Mouse (Mus musculus) MEL (cell line): ENCODE results near the gene Agbl5. TPM values are rescaled to one million over a fixed set of nuclear protein-coding genes. Genes with fewer than 3 reads are reported as not detected.

ENCODE experiments used
- DNase-seq: peaks from one replicate; pipeline ENCODE4 v3.0.0; 2011; ENCODE audit warnings: low read depth, low spot score
- H3K27ac ChIP-seq: 2 replicates; pipeline ENCODE4 v1.5.1; 2012; ENCODE audit warnings: low read depth, mild to moderate bottlenecking, control low read depth, low read length, moderate library complexity; ENCODE audit not compliant: control insufficient read depth
- H3K27me3 ChIP-seq, 2 experiments: fragments of 150-350 bp in 1 of 2; sonication (generic) in 1 of 2; 2 replicates each; pipeline ENCODE4 v1.6.1; 2012; ENCODE audit warnings: low read length in 2 of 2, mild to moderate bottlenecking in 2 of 2, improper control_type of control experiment in 1 of 2, moderate library complexity in 1 of 2; ENCODE audit not compliant: insufficient read depth in 2 of 2, control insufficient read depth in 1 of 2
- H3K36me3 ChIP-seq, 2 experiments: 2 replicates each; pipeline ENCODE4 v1.6.1; 2012 to 2014; ENCODE audit warnings: low read length in 2 of 2, improper control_type of control experiment in 1 of 2, inconsistent platforms in 1 of 2, mild to moderate bottlenecking in 1 of 2; ENCODE audit not compliant: insufficient read depth in 2 of 2, control insufficient read depth in 1 of 2
- H3K4me1 ChIP-seq, 2 experiments: fragments of 150-350 bp in 1 of 2; sonication (generic) in 1 of 2; 2 replicates each; pipeline ENCODE4 v1.6.1; 2012; ENCODE audit warnings: low read length in 2 of 2, improper control_type of control experiment in 1 of 2, mild to moderate bottlenecking in 1 of 2; ENCODE audit not compliant: insufficient read depth in 2 of 2, control insufficient read depth in 1 of 2
- H3K4me3 ChIP-seq, 2 experiments: fragments of 150-350 bp in 1 of 2; sonication (generic) in 1 of 2; 2 replicates each; pipeline ENCODE4 v1.5.1; 2012; ENCODE audit warnings: low read depth in 2 of 2, low read length in 2 of 2, mild to moderate bottlenecking in 2 of 2, moderate library complexity in 2 of 2, control low read depth in 1 of 2, improper control_type of control experiment in 1 of 2; ENCODE audit not compliant: control insufficient read depth in 1 of 2, insufficient read depth in 1 of 2
- H3K79me2 ChIP-seq: 2 replicates; pipeline ENCODE4 v1.6.1; 2012; ENCODE audit warnings: mild to moderate bottlenecking, low read length, moderate library complexity; ENCODE audit not compliant: control insufficient read depth, poor library complexity, insufficient read depth
- H3K9ac ChIP-seq: 2 replicates; pipeline ENCODE4 v1.6.1; 2012; ENCODE audit warnings: low read depth, mild to moderate bottlenecking, control low read depth, low read length, moderate library complexity; ENCODE audit not compliant: control insufficient read depth, poor library complexity, severe bottlenecking
- H3K9me3 ChIP-seq: fragments of 150-350 bp; sonication (generic); replicated peaks from 2 replicates; pipeline ENCODE4 v1.6.1; 2012; ENCODE audit warnings: mild to moderate bottlenecking, low read length, improper control_type of control experiment, moderate library complexity; ENCODE audit not compliant: insufficient read depth
- CHD2 ChIP-seq: IDR thresholded peaks from 2 replicates; pipeline ENCODE4 v1.6.1; 2011; ENCODE audit warnings: low read length, improper control_type of control experiment
- CTCF ChIP-seq, 3 experiments: IDR thresholded peaks in 2 of 3; conservative IDR thresholded peaks in 1 of 3; 2 replicates each; pipeline ENCODE4 v1.5.1; 2011 to 2012; ENCODE audit warnings: low read length in 3 of 3, low read depth in 2 of 3, mild to moderate bottlenecking in 2 of 3, improper control_type of control experiment in 1 of 3, inconsistent platforms in 1 of 3, mixed read lengths in 1 of 3, moderate library complexity in 1 of 3; ENCODE audit not compliant: control insufficient read depth in 1 of 3, insufficient read depth in 1 of 3, poor library complexity in 1 of 3, severe bottlenecking in 1 of 3
- ETS1 ChIP-seq: IDR thresholded peaks from 2 replicates; pipeline ENCODE4 v1.6.1; 2012; ENCODE audit warnings: low read depth, mild to moderate bottlenecking, inconsistent platforms, low read length, improper control_type of control experiment, moderate library complexity
- HCFC1 ChIP-seq: IDR thresholded peaks from 2 replicates; pipeline ENCODE4 v1.6.1; 2012; ENCODE audit warnings: low read depth, mild to moderate bottlenecking, inconsistent platforms, low read length, improper control_type of control experiment, moderate library complexity
- JUND ChIP-seq: IDR thresholded peaks from 2 replicates; pipeline ENCODE4 v1.6.1; 2011; ENCODE audit warnings: low read depth, mild to moderate bottlenecking, improper control_type of control experiment, low read length
- MAX ChIP-seq: IDR thresholded peaks from 2 replicates; pipeline ENCODE4 v1.6.1; 2011; ENCODE audit warnings: low read length, improper control_type of control experiment
- MEF2A ChIP-seq: IDR thresholded peaks from 2 replicates; pipeline ENCODE4 v1.6.1; 2014; ENCODE audit warnings: low read depth, mild to moderate bottlenecking, inconsistent platforms, low read length, improper control_type of control experiment; ENCODE audit not compliant: poor library complexity, insufficient replicate concordance, severe bottlenecking; ENCODE audit errors: extremely low read depth
- MXI1 ChIP-seq: IDR thresholded peaks from 2 replicates; pipeline ENCODE4 v1.6.1; 2011; ENCODE audit warnings: mild to moderate bottlenecking, low read depth, low read length, improper control_type of control experiment
- MYB ChIP-seq: IDR thresholded peaks from 2 replicates; pipeline ENCODE4 v1.6.1; 2011; ENCODE audit warnings: mild to moderate bottlenecking, low read depth, low read length, improper control_type of control experiment
- MYC ChIP-seq: IDR thresholded peaks from 2 replicates; pipeline ENCODE4 v1.6.1; 2011; ENCODE audit warnings: low read depth, mild to moderate bottlenecking, low read length, improper control_type of control experiment, moderate library complexity
- NELFE ChIP-seq: IDR thresholded peaks from 2 replicates; pipeline ENCODE4 v1.6.1; 2011; ENCODE audit warnings: low read depth, low read length, improper control_type of control experiment
- NRF1 ChIP-seq: IDR thresholded peaks from 2 replicates; pipeline ENCODE4 v1.6.1; 2014; ENCODE audit warnings: low read depth, mild to moderate bottlenecking, inconsistent platforms, low read length, improper control_type of control experiment, moderate library complexity; ENCODE audit not compliant: poor library complexity, insufficient read depth, severe bottlenecking
- POLR2A ChIP-seq, 2 experiments: IDR thresholded peaks; 2 replicates each; pipeline ENCODE4 v1.6.1; 2011 to 2012; ENCODE audit warnings: low read length in 2 of 2, mild to moderate bottlenecking in 2 of 2, control low read depth in 1 of 2, improper control_type of control experiment in 1 of 2, low read depth in 1 of 2, moderate library complexity in 1 of 2; ENCODE audit not compliant: control insufficient read depth in 1 of 2, insufficient read depth in 1 of 2, poor library complexity in 1 of 2
- POLR2AphosphoS2 ChIP-seq: IDR thresholded peaks from 2 replicates; pipeline ENCODE4 v1.6.1; 2011; ENCODE audit warnings: low read length, improper control_type of control experiment
- RAD21 ChIP-seq: IDR thresholded peaks from 2 replicates; pipeline ENCODE4 v1.6.1; 2011; ENCODE audit warnings: mild to moderate bottlenecking, low read depth, low read length, improper control_type of control experiment
- SIN3A ChIP-seq: IDR thresholded peaks from 2 replicates; pipeline ENCODE4 v1.6.1; 2012; ENCODE audit warnings: low read length, improper control_type of control experiment, inconsistent platforms
- TAL1 ChIP-seq: IDR thresholded peaks from 2 replicates; pipeline ENCODE4 v1.6.1; 2012; ENCODE audit warnings: mild to moderate bottlenecking, inconsistent platforms, low read length, moderate library complexity, mixed read lengths
- UBTF ChIP-seq: IDR thresholded peaks from 2 replicates; pipeline ENCODE4 v1.6.1; 2012; ENCODE audit warnings: low read depth, mild to moderate bottlenecking, inconsistent platforms, low read length, improper control_type of control experiment, moderate library complexity, borderline replicate concordance; ENCODE audit not compliant: insufficient read depth
- ZC3H11A ChIP-seq: IDR thresholded peaks from 2 replicates; pipeline ENCODE4 v1.6.1; 2012; ENCODE audit warnings: low read depth, mild to moderate bottlenecking, inconsistent platforms, low read length, improper control_type of control experiment
- ZMIZ1 ChIP-seq: IDR thresholded peaks from 2 replicates; pipeline ENCODE4 v1.6.1; 2012; ENCODE audit warnings: low read depth, mild to moderate bottlenecking, inconsistent platforms, low read length, improper control_type of control experiment, moderate library complexity
- ZNF384 ChIP-seq: IDR thresholded peaks from 2 replicates; pipeline ENCODE4 v1.6.1; 2012; ENCODE audit warnings: low read depth, mild to moderate bottlenecking, inconsistent platforms, low read length, improper control_type of control experiment
- polyA plus RNA-seq, 2 experiments: library from polyadenylated mRNA; stranded (reverse) in 1 of 2; unstranded in 1 of 2; fragments of >175 nt in 1 of 2; fragments of >200 nt in 1 of 2; gene quantifications; 2 replicates each; pipeline versions ENCODE4 v1.2.1 to v1.2.4; 2012; ENCODE audit warnings: low replicate concordance in 2 of 2, low read depth in 1 of 2; ENCODE audit not compliant: insufficient read length in 2 of 2, insufficient read depth in 1 of 2, missing spikeins in 1 of 2
- total RNA-seq: library from RNA; depleted of rRNA; stranded (reverse); fragments of 300-350 nt; gene quantifications from 2 replicates; pipeline ENCODE4 v1.2.3, GENCODE M21; 2012

Agbl5 gene
- total and polyA plus RNA-seq, 3 experiments, result 10.6 to 45.0 TPM; not detected in 1

DNA sequence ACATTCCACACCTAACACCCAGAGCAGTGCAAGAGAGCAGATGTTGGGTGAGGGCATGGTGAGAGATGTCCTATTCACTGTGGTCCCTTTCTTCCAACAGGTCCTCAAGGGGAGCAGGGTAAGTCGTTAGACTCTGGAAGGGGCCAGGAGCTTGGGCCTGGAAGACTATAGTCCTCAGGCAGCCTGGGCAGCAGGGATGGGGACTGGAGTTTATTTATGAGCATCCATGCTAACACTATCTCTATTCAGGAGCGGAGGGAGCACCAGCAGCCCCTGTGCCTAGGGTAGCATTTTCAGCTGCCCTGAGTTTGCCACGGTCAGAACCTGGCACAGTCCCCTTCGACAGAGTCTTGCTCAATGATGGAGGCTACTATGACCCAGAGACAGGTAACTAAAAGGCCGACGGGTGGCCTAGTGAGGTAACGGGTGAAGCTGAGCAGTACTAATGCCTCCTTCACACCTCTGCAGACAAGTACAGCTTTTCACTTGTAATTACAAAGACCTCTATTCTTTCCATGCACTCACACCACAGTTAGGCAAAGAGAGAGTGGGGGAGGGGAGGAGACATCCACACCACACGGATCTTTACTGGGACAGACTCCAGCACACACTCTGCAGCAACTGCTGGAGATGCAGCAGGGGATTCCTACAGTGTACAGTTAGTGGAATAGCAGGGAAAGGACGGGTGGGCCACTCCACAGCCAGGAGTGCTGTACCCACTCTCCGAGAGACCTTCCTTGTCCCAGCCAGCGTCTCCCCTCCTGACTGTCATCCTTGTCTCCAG is 31.5 kb downstream of the Agbl5 start:
- H3K79me2 ChIP-seq, result peaks cover 14% of the 10 kb centered on the region
- H3K36me3 ChIP-seq, result peaks cover 0 to 16% of the 10 kb centered on the region in 2 experiments; a peak in 2 of 4 replicates
- H3K27ac ChIP-seq, result no peak overlapping the region
- H3K27me3 ChIP-seq, result no peaks in the 10 kb centered on the region
- peaks cover 13 to 28% of the 10 kb centered on the region in 2 experiments for H3K4me1 ChIP-seq
- TF ChIP-seq NRF1 (no peak), MYB (no peak), ZNF384 (no peak), ETS1 (no peak), TAL1 (no peak), POLR2AphosphoS2 (no peak), CHD2 (peak; percentile 14; the same call in 1 of the 2 replicates), ZMIZ1 (no peak), MAX (no peak), MYC (0 out of 2 replicates have a peak, but pooled peaks have one; percentile 36), MEF2A (no peak), ZC3H11A (no peak), CTCF (IDR thresholded peaks at IDR 0.05 in 2 of 3, conservative IDR thresholded peaks at IDR 0.05 in 1 of 3; ENCODE audit: control insufficient read depth in 1 of 3, insufficient read depth in 1 of 3, low read depth in 2 of 3, low read length in 3 of 3, poor library complexity in 1 of 3, severe bottlenecking in 1 of 3) (no peak), RAD21 (no peak), POLR2A (IDR thresholded peaks at IDR 0.05; ENCODE audit: control insufficient read depth in 1 of 2, insufficient read depth in 1 of 2, low read depth in 1 of 2, low read length in 2 of 2, poor library complexity in 1 of 2) (0 out of 4 replicates have a peak, but pooled peaks of 1 of the 2 experiments have one; percentile 27), UBTF (no peak)
- peak overlapping the region; percentile 56 for H3K9ac ChIP-seq
- peak overlapping the region; percentile 60 to 89 for H3K4me3 ChIP-seq
- no peaks in the 10 kb centered on the region for H3K9me3 ChIP-seq
- DNase-seq, result no peak

DNA sequence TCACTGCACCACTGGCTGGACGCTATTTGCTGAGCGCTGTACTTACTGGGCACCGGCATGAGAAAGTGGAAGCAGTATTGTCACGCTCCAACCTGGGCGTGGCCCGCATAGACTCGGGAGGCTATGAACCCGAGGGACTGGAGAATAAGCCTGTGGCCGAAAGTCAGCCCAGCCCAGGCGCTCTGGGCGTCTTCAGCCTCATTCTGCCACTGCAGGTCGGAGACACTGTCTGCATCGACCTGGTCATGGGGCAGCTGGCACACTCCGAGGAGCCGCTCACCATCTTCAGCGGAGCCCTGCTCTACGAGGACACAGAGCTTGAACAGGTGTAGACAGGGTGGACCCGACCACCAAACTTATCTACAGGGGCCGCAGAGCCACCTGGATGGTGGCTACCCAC is 32.1 kb downstream of the Agbl5 start:
- Histone ChIP-seq H3K27ac (no peak overlapping the region; the same call in 1 of the 2 replicates), H3K9me3 (no peaks in the 10 kb centered on the region), H3K27me3 (no peaks in the 10 kb centered on the region), H3K79me2 (peaks cover 14% of the 10 kb centered on the region), H3K4me1 (peaks cover 9 to 22% of the 10 kb centered on the region in 2 experiments)
- DNase-seq, result peak; percentile 78
- TF ChIP-seq JUND, result no peak
- TF ChIP-seq SIN3A, result peak; percentile 28; the same call in 1 of the 2 replicates
- TF ChIP-seq MAX, result peak; percentile 55; the same call in 1 of the 2 replicates
- TF ChIP-seq MXI1, result peak; percentile 74
- peak; percentile 26; the same call in 1 of the 2 replicates for TF ChIP-seq HCFC1
- TF ChIP-seq TAL1, result no peak
- TF ChIP-seq NELFE, result peak; percentile 38
- TF ChIP-seq, all 39 proteins: peak for 5
- peak overlapping the region; percentile 60 to 89 for H3K4me3 ChIP-seq
- H3K36me3 ChIP-seq, result peaks cover 0 to 10% of the 10 kb centered on the region in 2 experiments; a peak in 2 of 4 replicates
- H3K9ac ChIP-seq, result peak overlapping the region; percentile 56
